Mouse (Mus musculus) common myeloid progenitor, adult 5-6 weeks (primary cell): ENCODE data around the gene Arx. TPM values are rescaled to one million over a fixed set of nuclear protein-coding genes. Genes with fewer than 3 reads are reported as not detected.

ENCODE experiments used
- ATAC-seq: replicated peaks from 2 replicates; pipeline ENCODE4 v1.8.0; 2016; ENCODE audit warnings: low read depth, mild to moderate bottlenecking, moderate TSS enrichment, inconsistent platforms; ENCODE audit not compliant: poor library complexity, severe bottlenecking
- total RNA-seq: library from RNA; stranded (forward); fragments of 200-1000, 187-1606 nt; gene quantifications from 2 replicates; pipeline ENCODE4 v1.2.3, GENCODE M21; 2017

The Arx gene
- total RNA-seq, 1 experiment from 2014 or later: not detected

- ATAC-seq: 0 out of 2 replicates have a peak, but pooled peaks have one; percentile 39
Measured at GRCm38 (mm10) chrX:93319979-93320378, 33.7 kb downstream of the Arx start.

GRCm38 (mm10) chrX:93321336-93321735, 35.1 kb downstream of the Arx start:
- no peak for ATAC-seq
